Mouse (Mus musculus): Measurements from ENCODE around the gene Tgm3. TPM values are rescaled to one million over a fixed set of nuclear protein-coding genes. Genes with fewer than 3 reads are reported as not detected.

The Tgm3 gene
- polyA plus RNA-seq, 1 experiment from 2014 or later, result not detected

DNA sequence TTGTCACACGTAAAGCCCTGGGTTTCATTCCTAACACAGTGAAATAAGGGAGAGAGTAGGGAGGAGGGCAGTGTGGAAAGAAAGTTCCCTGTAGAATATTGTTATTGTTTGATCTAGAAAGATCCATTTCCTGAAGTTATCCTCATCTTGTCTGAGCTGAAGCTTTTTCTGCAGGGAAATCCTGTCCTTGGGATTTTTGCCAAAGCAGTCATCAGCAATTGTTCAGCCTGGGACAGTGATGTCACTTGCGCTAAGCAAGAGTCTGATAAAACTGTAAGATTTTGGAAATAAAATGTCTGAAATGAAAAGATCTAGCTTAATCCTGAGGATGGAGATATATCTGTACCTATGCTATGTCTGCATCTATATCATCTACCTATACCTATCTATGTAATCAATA is 58.2 kb downstream of the Tgm3 start:
- Histone ChIP-seq H3K9me3 (ENCODE audit: control insufficient read depth, low read length) (no peaks in the 10 kb centered on the region), H3K9ac (ENCODE audit: low read length) (no peak overlapping the region), H3K4me3 (ENCODE audit: control insufficient read depth in 1 of 2, insufficient read depth in 1 of 2, low read depth in 1 of 2, low read length in 2 of 2) (no peak overlapping the region), H3K4me1 (ENCODE audit: control insufficient read depth in 2 of 2, insufficient read depth in 2 of 2, low read length in 2 of 2) (no peaks in the 10 kb centered on the region), H3K4me2 (ENCODE audit: low read length) (no peak overlapping the region), H3K27me3 (ENCODE audit: control insufficient read depth, insufficient read depth, low read length) (no peaks in the 10 kb centered on the region), H3K36me3 (ENCODE audit: control insufficient read depth, insufficient read depth, low read length) (no peaks in the 10 kb centered on the region), H3K27ac (replicated peaks in 1 of 2; ENCODE audit: control insufficient read depth in 1 of 2, insufficient read depth in 1 of 2, low read depth in 2 of 2, low read length in 2 of 2) (no peak overlapping the region)
- ATAC-seq (ENCODE audit: insufficient number of reproducible peaks, insufficient read depth, low FRiP score, low read depth), result no peak
- WGBS, result 71% methylated on average over 2 of the region's 2 CpGs

Small RNAs within 50 kb of the gene (microRNA-seq; reads per million reads assigned to microRNA genes)
- not detected for gene Mir6339

Other genes starting within 250 kb of the Tgm3 start
- 9.4 and 10.4 TPM in 2 replicates for gene Stk35, start 211.8 kb upstream of the Tgm3 start, polyA plus RNA-seq (2014; fragmentation: Nextera tagmentation; extraction: Ambion mirVana)
- not detected in 2 replicates for gene Tgm6, start 100.1 kb downstream of the Tgm3 start, polyA plus RNA-seq (2014; fragmentation: Nextera tagmentation; extraction: Ambion mirVana)
- 414 and 435 TPM in 2 replicates for gene Snrpb, start 167.1 kb downstream of the Tgm3 start, polyA plus RNA-seq (2014; fragmentation: Nextera tagmentation; extraction: Ambion mirVana)
- not detected in 2 replicates for gene Tmc2, start 182.8 kb downstream of the Tgm3 start, polyA plus RNA-seq (2014; fragmentation: Nextera tagmentation; extraction: Ambion mirVana)